Mouse (Mus musculus) liver, embryonic 16.5 days (tissue): ENCODE results near the gene Cep126. TPM values are rescaled to one million over a fixed set of nuclear protein-coding genes. Genes with fewer than 3 reads are reported as not detected.

Experiments
- ATAC-seq: fragments of 200-750 bp; cut with Nextera tagmentation; 2 replicates; pipeline ENCODE4 v1.8.0; 2017; ENCODE audit warnings: low read depth, mild to moderate bottlenecking, moderate number of reproducible peaks, moderate library complexity
- H3K27ac ChIP-seq: fragments of 300-500 bp; sonication (generic); 2 replicates; pipeline ENCODE4 v1.5.1; 2014; ENCODE audit warnings: mild to moderate bottlenecking, low read length
- H3K27me3 ChIP-seq: fragments of 300-500 bp; sonication (generic); 2 replicates; pipeline ENCODE4 v1.6.1; 2014; ENCODE audit warnings: low read depth, low read length, mixed read lengths; ENCODE audit not compliant: control insufficient read depth, insufficient read depth
- H3K36me3 ChIP-seq: fragments of 300-500 bp; sonication (generic); 2 replicates; pipeline ENCODE4 v1.6.1; 2014; ENCODE audit warnings: mild to moderate bottlenecking; ENCODE audit not compliant: control insufficient read depth, insufficient read depth
- H3K4me1 ChIP-seq: fragments of 300-500 bp; sonication (generic); 2 replicates; pipeline ENCODE4 v1.6.1; 2014; ENCODE audit warnings: low read depth, low read length, mixed read lengths; ENCODE audit not compliant: control insufficient read depth
- H3K4me2 ChIP-seq: fragments of 300-500 bp; sonication (generic); 2 replicates; pipeline ENCODE4 v1.6.1; 2014; ENCODE audit warnings: low read depth, low read length, mixed read lengths
- H3K4me3 ChIP-seq: fragments of 300-500 bp; sonication (generic); 2 replicates; pipeline ENCODE4 v1.5.1; 2014; ENCODE audit warnings: low read depth, mild to moderate bottlenecking, low read length
- H3K9ac ChIP-seq: fragments of 300-500 bp; sonication (generic); 2 replicates; pipeline ENCODE4 v1.6.1; 2014; ENCODE audit warnings: low read depth, low read length
- H3K9me3 ChIP-seq: fragments of 300-500 bp; sonication (generic); replicated peaks from 2 replicates; pipeline ENCODE4 v1.6.1; 2016; ENCODE audit warnings: low read length; ENCODE audit not compliant: control insufficient read depth
- WGBS: fragments of 180-500 bp; shearing (Covaris S2); extraction: QIAGEN DNeasy Blood & Tissue Kit; methylation state at CpG from one replicate; pipeline ENCODE4 v1.1.7; 2014; ENCODE audit not compliant: insufficient replicate concordance; 5-methylcytosine and 5-hydroxymethylcytosine counted together
- polyA plus RNA-seq: library from polyadenylated mRNA; unstranded; fragments of >200 nt; fragmentation: Nextera tagmentation; extraction: Ambion mirVana; gene quantifications from 2 replicates; pipeline ENCODE4 v1.2.1, GENCODE M21; 2015

The Cep126 gene
- polyA plus RNA-seq, 1 experiment from 2014 or later, result 0.02 TPM

DNA sequence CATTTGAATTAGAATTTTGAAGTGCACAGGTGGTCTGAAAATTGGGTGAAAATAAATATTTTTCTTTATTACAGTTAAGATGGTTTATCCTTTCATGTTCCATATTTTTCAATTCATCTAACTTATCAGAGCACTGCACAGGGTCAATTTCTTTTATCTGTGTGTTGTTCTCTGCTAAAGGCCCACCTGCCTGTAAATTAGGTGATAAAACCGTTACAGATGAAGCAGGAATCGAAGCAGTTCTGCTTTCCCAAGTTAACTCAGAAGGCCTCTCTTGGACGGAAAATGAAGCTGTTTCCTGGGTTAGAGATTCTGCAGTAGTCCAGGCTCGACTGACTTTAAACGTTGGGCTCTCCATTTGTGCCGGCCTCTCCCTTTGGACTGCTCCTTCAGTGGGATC lies 33.1 kb downstream of the Cep126 start:
- H3K4me1 ChIP-seq, result no peaks in the 10 kb centered on the region
- no peak for ATAC-seq
- H3K9ac ChIP-seq, result no peak overlapping the region
- H3K4me3 ChIP-seq, result no peak overlapping the region
- H3K36me3 ChIP-seq, result no peaks in the 10 kb centered on the region
- H3K9me3 ChIP-seq, result no peaks in the 10 kb centered on the region
- H3K4me2 ChIP-seq, result no peak overlapping the region
- 43% methylated on average over 6 of the region's 6 CpGs for WGBS
- H3K27me3 ChIP-seq, result no peaks in the 10 kb centered on the region
- no peak overlapping the region for H3K27ac ChIP-seq

- WGBS, result 55% methylated on average over 5 of the region's 5 CpGs
- Histone ChIP-seq H3K27ac (no peak overlapping the region), H3K27me3 (no peaks in the 10 kb centered on the region), H3K4me3 (no peak overlapping the region), H3K9ac (no peak overlapping the region), H3K4me1 (no peaks in the 10 kb centered on the region), H3K9me3 (no peaks in the 10 kb centered on the region), H3K4me2 (no peak overlapping the region), H3K36me3 (no peaks in the 10 kb centered on the region)
- no peak for ATAC-seq
Observed at GRCm38 (mm10) chr9:8078882-8079281, 55.2 kb downstream of the Cep126 start.

DNA sequence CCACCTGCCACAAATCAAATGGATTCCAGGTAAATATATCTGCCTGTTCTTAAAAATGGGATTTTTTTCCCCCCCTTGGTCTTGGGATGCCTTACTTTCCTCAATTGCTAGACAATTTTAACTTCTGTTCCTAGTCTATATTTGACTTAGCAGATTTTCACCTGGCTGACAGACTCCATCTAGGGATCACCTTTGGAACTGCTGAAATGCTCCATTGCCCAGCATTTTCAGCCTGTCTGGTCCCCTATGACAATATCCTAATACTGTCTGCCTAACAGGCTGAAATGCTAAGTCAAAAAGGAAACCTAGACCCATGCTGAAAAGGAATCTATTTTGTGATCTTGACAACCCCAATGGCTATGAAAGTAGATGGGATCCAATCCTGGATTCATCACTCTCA lies 59.7 kb downstream of the Cep126 start:
- no peak overlapping the region for H3K4me3 ChIP-seq
- no peak overlapping the region for H3K9ac ChIP-seq
- no peak for ATAC-seq
- H3K27ac ChIP-seq, result no peak overlapping the region
- no peaks in the 10 kb centered on the region for H3K9me3 ChIP-seq
- no peaks in the 10 kb centered on the region for H3K4me1 ChIP-seq
- H3K4me2 ChIP-seq, result no peak overlapping the region
- no peaks in the 10 kb centered on the region for H3K27me3 ChIP-seq
- H3K36me3 ChIP-seq, result no peaks in the 10 kb centered on the region

DNA sequence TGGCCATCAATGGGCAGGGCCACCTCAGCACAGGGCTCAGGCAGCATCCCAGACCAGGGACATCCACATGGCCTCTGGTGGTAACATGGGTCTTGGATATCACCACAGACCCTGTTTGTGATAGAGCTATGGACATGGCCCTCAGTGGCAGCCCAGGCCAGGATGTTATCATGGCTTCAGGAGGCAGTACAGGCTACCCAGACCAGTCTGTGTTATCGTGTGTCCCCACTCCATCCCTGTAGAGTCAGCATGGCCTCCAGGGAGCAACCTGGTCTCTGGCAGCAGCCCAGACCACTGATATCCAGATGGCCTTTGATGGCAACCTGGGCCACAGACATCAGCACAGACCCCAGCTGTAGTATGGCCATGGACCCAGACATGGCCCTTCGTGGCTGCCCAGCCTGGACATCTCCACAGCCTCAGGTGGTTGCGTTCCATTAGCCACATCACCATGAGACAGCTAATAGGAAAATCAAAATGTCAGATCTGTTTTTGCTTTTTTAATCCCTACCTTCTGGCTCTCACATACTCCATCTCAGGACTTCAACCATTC lies 60.8 kb downstream of the Cep126 start:
- no peak overlapping the region for H3K27ac ChIP-seq
- no peaks in the 10 kb centered on the region for H3K27me3 ChIP-seq
- no peaks in the 10 kb centered on the region for H3K4me1 ChIP-seq
- no peak overlapping the region for H3K4me3 ChIP-seq
- 70% methylated on average over 3 of the region's 3 CpGs for WGBS
- no peaks in the 10 kb centered on the region for H3K9me3 ChIP-seq
- H3K9ac ChIP-seq, result no peak overlapping the region
- no peaks in the 10 kb centered on the region for H3K36me3 ChIP-seq
- ATAC-seq, result no peak
- H3K4me2 ChIP-seq, result no peak overlapping the region

GRCm38 (mm10) chr9:8059636-8060035 lies 74.5 kb downstream of the Cep126 start:
- Histone ChIP-seq H3K4me3 (no peak overlapping the region), H3K27me3 (no peaks in the 10 kb centered on the region), H3K4me2 (no peak overlapping the region), H3K9ac (no peak overlapping the region), H3K4me1 (no peaks in the 10 kb centered on the region), H3K27ac (no peak overlapping the region), H3K36me3 (no peaks in the 10 kb centered on the region), H3K9me3 (no peaks in the 10 kb centered on the region)
- ATAC-seq, result no peak
- 53% methylated on average over 3 of the region's 3 CpGs for WGBS

GRCm38 (mm10) chr9:8054831-8055230 lies 79.3 kb downstream of the Cep126 start:
- H3K4me1 ChIP-seq, result no peaks in the 10 kb centered on the region
- ATAC-seq, result no peak
- no peak overlapping the region for H3K27ac ChIP-seq
- H3K4me2 ChIP-seq, result no peak overlapping the region
- H3K9me3 ChIP-seq, result no peaks in the 10 kb centered on the region
- H3K9ac ChIP-seq, result no peak overlapping the region
- no peaks in the 10 kb centered on the region for H3K36me3 ChIP-seq
- no peaks in the 10 kb centered on the region for H3K27me3 ChIP-seq
- H3K4me3 ChIP-seq, result no peak overlapping the region
- 6% methylated on average over 1 of the region's 1 CpGs for WGBS

GRCm38 (mm10) chr9:8043044-8043387 lies 91.1 kb downstream of the Cep126 start:
- peaks cover 5% of the 10 kb centered on the region; the same call in 1 of the 2 replicates for H3K4me1 ChIP-seq
- H3K36me3 ChIP-seq, result no peaks in the 10 kb centered on the region
- no peak overlapping the region for H3K27ac ChIP-seq
- 26% methylated on average over 5 of the region's 5 CpGs for WGBS
- H3K9me3 ChIP-seq, result no peaks in the 10 kb centered on the region
- H3K27me3 ChIP-seq, result no peaks in the 10 kb centered on the region
- no peak overlapping the region for H3K9ac ChIP-seq
- peak overlapping the region; percentile 78 for H3K4me2 ChIP-seq
- ATAC-seq, result peak; percentile 28; the same call in 1 of the 2 replicates
- H3K4me3 ChIP-seq, result peak overlapping the region; percentile 69

DNA sequence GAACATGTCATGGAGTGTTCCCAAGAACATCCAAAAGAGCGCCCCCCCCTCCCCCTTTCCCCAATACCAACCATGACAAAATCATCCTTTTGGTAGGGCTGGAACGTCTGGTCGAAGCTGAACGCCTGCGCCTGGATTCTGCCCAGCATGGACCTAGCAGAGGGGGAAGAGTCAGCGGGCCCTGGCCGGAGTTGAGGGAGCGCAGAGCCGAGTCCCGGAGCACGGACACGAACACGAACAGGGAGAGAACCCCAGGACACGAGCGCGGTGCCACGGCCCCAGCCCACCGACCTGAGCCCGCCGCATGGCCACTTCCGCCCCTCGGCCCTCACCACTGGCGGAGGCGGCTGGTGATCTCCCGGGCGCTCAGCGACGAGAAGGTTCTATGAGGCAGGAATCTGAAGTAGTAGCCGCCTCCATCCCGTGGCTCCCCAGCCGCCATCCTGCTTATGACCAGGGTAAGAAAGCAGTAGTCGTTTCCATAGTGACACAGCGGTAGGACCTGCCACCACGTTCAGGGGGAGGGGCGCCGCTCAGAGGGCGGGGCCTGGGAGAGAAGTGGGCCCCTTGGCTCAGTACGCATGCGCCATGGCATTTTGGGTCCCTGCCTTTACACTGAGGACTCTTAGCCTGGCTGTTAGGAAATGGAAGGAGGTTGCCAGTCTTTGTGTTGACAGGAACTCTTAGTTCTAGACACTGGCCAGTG lies 91.6 kb downstream of the Cep126 start, which contains the start of gene Cfap300:
Gene Cfap300 (minus strand): TSS at position 486 of the 706 bp plus-strand sequence.
- Histone ChIP-seq H3K27ac (no peak within 1 kb of the TSS), H3K9ac (peak within 1 kb of the TSS; percentile 59), H3K36me3 (no peaks in the 10 kb centered on the region), H3K27me3 (no peaks in the 10 kb centered on the region), H3K4me1 (peaks cover 5% of the 10 kb centered on the region; the same call in 1 of the 2 replicates), H3K4me3 (peak within 1 kb of the TSS; percentile 69), H3K9me3 (no peaks in the 10 kb centered on the region), H3K4me2 (peak within 1 kb of the TSS; percentile 78)
- ATAC-seq, result peak; percentile 94
- WGBS, result under 1% methylated on average over 39 of the region's 39 CpGs

DNA sequence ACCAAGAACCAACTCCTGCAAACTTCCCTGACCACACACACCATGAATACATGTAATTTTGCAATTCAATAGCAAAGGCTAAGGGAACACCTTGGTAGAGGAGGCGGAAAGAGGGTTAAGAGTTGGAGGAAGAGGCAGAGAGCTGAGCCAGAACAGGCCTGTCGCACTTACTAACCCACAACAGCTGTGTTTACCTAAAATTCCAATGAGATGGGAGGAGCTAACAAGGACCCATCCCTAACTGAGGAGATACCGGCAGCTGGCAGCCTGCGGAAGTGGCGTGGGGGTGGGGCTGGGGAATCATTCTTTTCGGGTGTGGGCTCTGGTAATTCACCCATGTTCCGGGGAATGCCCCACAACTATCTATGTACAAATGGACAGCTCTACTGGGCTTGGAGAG lies 98.5 kb downstream of the Cep126 start:
- H3K4me3 ChIP-seq, result no peak overlapping the region
- no peaks in the 10 kb centered on the region for H3K9me3 ChIP-seq
- no peaks in the 10 kb centered on the region for H3K27me3 ChIP-seq
- H3K4me1 ChIP-seq, result no peaks in the 10 kb centered on the region
- 16% methylated on average over 7 of the region's 7 CpGs for WGBS
- ATAC-seq, result no peak
- no peak overlapping the region for H3K4me2 ChIP-seq
- no peaks in the 10 kb centered on the region for H3K36me3 ChIP-seq
- no peak overlapping the region for H3K9ac ChIP-seq
- H3K27ac ChIP-seq, result no peak overlapping the region
